Comparison of ENCODE assay signal across 12 mouse cellular contexts in the genomic region with DNA sequence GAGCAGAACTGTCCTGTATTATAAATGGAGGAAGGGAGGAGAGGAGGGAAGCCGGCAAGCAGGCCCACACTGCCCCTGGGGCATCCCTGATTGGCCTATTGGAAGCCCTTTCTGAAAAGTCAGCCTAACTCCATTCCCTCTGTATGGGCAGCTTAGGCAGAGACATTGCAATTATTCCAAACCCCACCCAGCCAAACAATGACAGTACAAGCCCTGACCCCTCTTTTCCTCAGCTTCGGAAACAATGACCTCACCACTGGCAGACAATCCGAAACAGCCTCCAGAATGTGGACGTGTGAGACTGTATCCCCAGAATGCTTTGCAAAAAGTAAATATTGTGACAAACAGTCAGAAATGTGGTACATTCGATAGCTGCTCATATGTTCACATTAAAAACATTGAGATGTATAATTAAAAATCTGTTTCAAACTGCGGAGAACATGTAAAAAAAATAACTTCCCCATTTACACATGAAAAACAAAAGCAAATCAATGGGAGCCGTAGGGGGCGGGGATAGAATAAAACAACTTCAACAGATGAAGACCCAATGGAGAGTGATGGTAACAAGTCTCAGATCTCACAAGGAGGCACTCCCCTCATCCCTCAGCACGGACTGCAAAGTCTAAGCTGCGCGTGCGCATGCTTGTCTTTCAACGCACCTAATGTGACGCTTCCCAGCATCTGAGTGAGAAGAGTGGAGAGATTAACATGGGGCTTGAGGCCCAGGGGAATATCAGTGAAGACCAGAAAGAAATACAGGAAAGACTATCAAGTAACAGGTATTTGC.
DNase-seq lines count a peak whose midpoint lies in the region; ATAC-seq and TF ChIP-seq lines count a peak whose summit lies in the region.
"Had no signal": no experiment of that assay in that cellular context is flagged by ENCODE, and none has a peak within 500 bp of the region (broad histone marks: within the 10 kb centered on the region; RNA-seq: fewer than 3 reads in every experiment).

No protein-coding gene starts in this region.

- no peak for ATAC-seq in heart, embryonic 13.5 days (ENCODE audit: extremely low read depth, insufficient number of reproducible peaks, low FRiP score, low TSS enrichment)

- no peak overlapping the region for H3K4me3 ChIP-seq in gastrocnemius, adult 2 months
- H3K4me3 ChIP-seq in heart, embryonic 13.5 days: no peak overlapping the region
- H3K4me3 ChIP-seq: hindbrain, embryonic 12.5 days; neural tube, embryonic 13.5 days had no signal

- H3K36me3 ChIP-seq in heart, embryonic 13.5 days: no peaks in the 10 kb centered on the region
- H3K36me3 ChIP-seq: hindbrain, embryonic 12.5 days; neural tube, embryonic 13.5 days had no signal

- H3K9ac ChIP-seq in heart, embryonic 13.5 days: no peak overlapping the region
- H3K9ac ChIP-seq: hindbrain, embryonic 12.5 days; liver, embryonic 14.5 days; neural tube, embryonic 13.5 days had no signal

- peaks cover 11% of the 10 kb centered on the region for H3K4me1 ChIP-seq in heart, embryonic 13.5 days

- H3K27ac ChIP-seq in gastrocnemius, adult 2 months: no peak overlapping the region
- peak overlapping the region; percentile 25; the same call in 1 of the 2 replicates for H3K27ac ChIP-seq in heart, embryonic 13.5 days (replicated peaks)
- H3K27ac ChIP-seq: hindbrain, embryonic 12.5 days; liver, embryonic 14.5 days; neural tube, embryonic 13.5 days had no signal

- intact Hi-C loops in gastrocnemius, adult 2 months (cut with DNase I): no loop called here
- intact Hi-C loops in gastrocnemius, postnatal 36 days (cut with DNase I): no loop called here
- intact Hi-C loops in left cerebral cortex, postnatal 10 days (cut with DNase I): no loop called here

- H3K4me2 ChIP-seq in heart, embryonic 13.5 days: peak overlapping the region; percentile 17
- H3K4me2 ChIP-seq: hindbrain, embryonic 12.5 days; neural tube, embryonic 13.5 days had no signal

- WGBS in heart, embryonic 13.5 days: 34% methylated on average over 14 of the region's 14 CpGs

- TF ChIP-seq CTCF in gastrocnemius, adult 2 months (IDR thresholded peaks at IDR 0.05): no peak

- DNase-seq in gastrocnemius, adult 2 months: peak; percentile 42
- no peak for DNase-seq in gastrocnemius, postnatal 36 days
- DNase-seq in R1 (ENCODE audit: low read depth, low spot score): peak; percentile 40
- peak; percentile 52 for DNase-seq in lung, postnatal 36 days
- DNase-seq in left cerebral cortex, postnatal 10 days (ENCODE audit: extremely low spot score in 1 of 2, low spot score in 2 of 2): no peak
- DNase-seq in ovary, postnatal 10 days (ENCODE audit: low spot score): no peak
- DNase-seq in layer of hippocampus, postnatal 10 days (ENCODE audit: low spot score in 2 of 2): no peak
- DNase-seq: adrenal gland, postnatal 36 days had no signal

- H3K9me3 ChIP-seq in heart, embryonic 13.5 days: no peaks in the 10 kb centered on the region
- H3K9me3 ChIP-seq: hindbrain, embryonic 12.5 days; neural tube, embryonic 13.5 days had no signal

- H3K27me3 ChIP-seq in heart, embryonic 13.5 days (replicated peaks): peaks cover 9% of the 10 kb centered on the region

Comparison
In these comparisons a context has a peak if more than half of its experiments do, and no peak if none do; other contexts are left out.
1. DNase-seq: peak in gastrocnemius, adult 2 months (single experiment), R1 (single experiment) and lung, postnatal 36 days (single experiment); none in gastrocnemius, postnatal 36 days (0 of 2), left cerebral cortex, postnatal 10 days (0 of 2), ovary, postnatal 10 days (single experiment) and layer of hippocampus, postnatal 10 days (0 of 2).